Mouse (Mus musculus): Measurements from ENCODE around the gene Rwdd2a. TPM values are rescaled to one million over a fixed set of nuclear protein-coding genes. Genes with fewer than 3 reads are reported as not detected.

Gene Rwdd2a
- polyA plus RNA-seq, 1 experiment from 2014 or later = 9.0 TPM

- Histone ChIP-seq H3K9me3 (replicated peaks; ENCODE audit: control insufficient read depth, low read length) (no peaks in the 10 kb centered on the region), H3K36me3 (ENCODE audit: control insufficient read depth, insufficient read depth, low read length) (no peaks in the 10 kb centered on the region), H3K27me3 (replicated peaks; ENCODE audit: control insufficient read depth, insufficient read depth, low read length) (no peaks in the 10 kb centered on the region), H3K4me3 (ENCODE audit: low read depth, low read length) (no peak overlapping the region), H3K9ac (ENCODE audit: low read length) (no peak overlapping the region), H3K4me2 (ENCODE audit: low read length) (no peak overlapping the region), H3K4me1 (ENCODE audit: control insufficient read depth, insufficient read depth, low read length) (no peaks in the 10 kb centered on the region), H3K27ac (ENCODE audit: low read depth, low read length) (no peak overlapping the region)
- no peak for ATAC-seq
- WGBS = 93% methylated on average over 6 of the region's 6 CpGs
- no peak for DNase-seq (ENCODE audit: low spot score)
Measured at GRCm38 (mm10) chr9:86605776-86606175, 34.0 kb downstream of the Rwdd2a start.

GRCm38 (mm10) chr9:86612091-86612490 is 40.3 kb downstream of the Rwdd2a start:
- Histone ChIP-seq H3K9me3 (replicated peaks; ENCODE audit: control insufficient read depth, low read length) (no peaks in the 10 kb centered on the region), H3K36me3 (ENCODE audit: control insufficient read depth, insufficient read depth, low read length) (no peaks in the 10 kb centered on the region), H3K27ac (ENCODE audit: low read depth, low read length) (no peak overlapping the region), H3K9ac (ENCODE audit: low read length) (no peak overlapping the region), H3K27me3 (replicated peaks; ENCODE audit: control insufficient read depth, insufficient read depth, low read length) (no peaks in the 10 kb centered on the region), H3K4me2 (ENCODE audit: low read length) (no peak overlapping the region), H3K4me3 (ENCODE audit: low read depth, low read length) (no peak overlapping the region), H3K4me1 (ENCODE audit: control insufficient read depth, insufficient read depth, low read length) (no peaks in the 10 kb centered on the region)
- WGBS = 91% methylated on average over 4 of the region's 4 CpGs
- ATAC-seq (no peak), DNase-seq (ENCODE audit: low spot score) (no peak)

- Histone ChIP-seq H3K27me3 (replicated peaks; ENCODE audit: control insufficient read depth, insufficient read depth, low read length) (no peaks in the 10 kb centered on the region), H3K4me1 (ENCODE audit: control insufficient read depth, insufficient read depth, low read length) (no peaks in the 10 kb centered on the region), H3K9ac (ENCODE audit: low read length) (no peak overlapping the region), H3K36me3 (ENCODE audit: control insufficient read depth, insufficient read depth, low read length) (no peaks in the 10 kb centered on the region), H3K27ac (ENCODE audit: low read depth, low read length) (no peak overlapping the region), H3K9me3 (replicated peaks; ENCODE audit: control insufficient read depth, low read length) (no peaks in the 10 kb centered on the region), H3K4me3 (ENCODE audit: low read depth, low read length) (no peak overlapping the region), H3K4me2 (ENCODE audit: low read length) (no peak overlapping the region)
- WGBS = 82% methylated on average over 1 of the region's 1 CpGs
- no peak for DNase-seq (ENCODE audit: low spot score)
- ATAC-seq = no peak
Measured at GRCm38 (mm10) chr9:86615765-86616164, 44.0 kb downstream of the Rwdd2a start.

DNA sequence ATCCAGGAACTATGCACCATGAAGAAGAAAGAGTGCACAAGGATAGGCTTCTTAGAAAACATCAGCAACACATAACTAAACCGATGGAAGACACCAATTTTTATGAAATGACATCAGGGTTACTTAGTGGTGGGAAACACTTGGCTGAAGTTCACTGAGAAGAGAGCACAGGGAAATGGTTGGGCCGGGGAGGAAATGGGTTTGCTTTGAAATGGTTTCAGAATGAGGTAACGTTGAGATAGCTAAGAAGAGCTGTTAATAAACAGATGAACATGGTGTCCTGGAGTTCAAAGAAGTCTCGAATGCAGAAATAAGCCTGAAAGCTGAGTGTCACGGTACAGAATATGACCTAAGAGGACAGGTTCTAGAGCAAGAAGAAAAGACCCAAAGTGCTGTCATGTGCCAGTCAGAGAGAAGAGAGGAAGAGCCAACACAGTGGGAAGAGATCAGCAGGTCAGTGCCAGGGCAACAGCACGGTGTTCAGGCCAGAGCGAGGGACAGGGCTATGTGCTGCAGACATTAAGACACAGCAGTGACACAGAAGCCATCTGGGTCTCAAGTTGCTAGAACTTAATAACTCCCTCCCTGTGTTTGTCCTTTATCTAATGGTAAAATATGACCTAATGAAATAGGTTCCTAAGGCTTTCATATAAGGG is 46.2 kb downstream of the Rwdd2a start:
- no peaks in the 10 kb centered on the region for H3K9me3 ChIP-seq (replicated peaks; ENCODE audit: control insufficient read depth, low read length)
- no peaks in the 10 kb centered on the region for H3K27me3 ChIP-seq (replicated peaks; ENCODE audit: control insufficient read depth, insufficient read depth, low read length)
- no peaks in the 10 kb centered on the region for H3K36me3 ChIP-seq (ENCODE audit: control insufficient read depth, insufficient read depth, low read length)
- H3K27ac ChIP-seq (ENCODE audit: low read depth, low read length) = no peak overlapping the region
- no peak overlapping the region for H3K9ac ChIP-seq (ENCODE audit: low read length)
- no peak for ATAC-seq
- H3K4me1 ChIP-seq (ENCODE audit: control insufficient read depth, insufficient read depth, low read length) = no peaks in the 10 kb centered on the region
- no peak overlapping the region for H3K4me3 ChIP-seq (ENCODE audit: low read depth, low read length)
- H3K4me2 ChIP-seq (ENCODE audit: low read length) = no peak overlapping the region
- WGBS = 83% methylated on average over 7 of the region's 7 CpGs
- no peak for DNase-seq (ENCODE audit: low spot score)

- Histone ChIP-seq H3K27ac (ENCODE audit: low read depth, low read length) (no peak overlapping the region), H3K4me2 (ENCODE audit: low read length) (no peak overlapping the region), H3K9ac (ENCODE audit: low read length) (no peak overlapping the region), H3K9me3 (replicated peaks; ENCODE audit: control insufficient read depth, low read length) (no peaks in the 10 kb centered on the region), H3K27me3 (replicated peaks; ENCODE audit: control insufficient read depth, insufficient read depth, low read length) (no peaks in the 10 kb centered on the region), H3K36me3 (ENCODE audit: control insufficient read depth, insufficient read depth, low read length) (no peaks in the 10 kb centered on the region), H3K4me3 (ENCODE audit: low read depth, low read length) (no peak overlapping the region), H3K4me1 (ENCODE audit: control insufficient read depth, insufficient read depth, low read length) (no peaks in the 10 kb centered on the region)
- ATAC-seq (no peak), DNase-seq (ENCODE audit: low spot score) (no peak)
- WGBS = 60% methylated on average over 10 of the region's 10 CpGs
Measured at GRCm38 (mm10) chr9:86619341-86620139, 47.7 kb downstream of the Rwdd2a start.

GRCm38 (mm10) chr9:86622062-86622461 is 50.3 kb downstream of the Rwdd2a start:
- Histone ChIP-seq H3K36me3 (ENCODE audit: control insufficient read depth, insufficient read depth, low read length) (no peaks in the 10 kb centered on the region), H3K4me3 (ENCODE audit: low read depth, low read length) (no peak overlapping the region), H3K27ac (ENCODE audit: low read depth, low read length) (no peak overlapping the region), H3K4me1 (ENCODE audit: control insufficient read depth, insufficient read depth, low read length) (no peaks in the 10 kb centered on the region), H3K9me3 (replicated peaks; ENCODE audit: control insufficient read depth, low read length) (no peaks in the 10 kb centered on the region), H3K4me2 (ENCODE audit: low read length) (no peak overlapping the region), H3K9ac (ENCODE audit: low read length) (no peak overlapping the region), H3K27me3 (replicated peaks; ENCODE audit: control insufficient read depth, insufficient read depth, low read length) (no peaks in the 10 kb centered on the region)
- DNase-seq (ENCODE audit: low spot score) = no peak
- ATAC-seq = no peak
- WGBS = 35% methylated on average over 2 of the region's 2 CpGs

DNA sequence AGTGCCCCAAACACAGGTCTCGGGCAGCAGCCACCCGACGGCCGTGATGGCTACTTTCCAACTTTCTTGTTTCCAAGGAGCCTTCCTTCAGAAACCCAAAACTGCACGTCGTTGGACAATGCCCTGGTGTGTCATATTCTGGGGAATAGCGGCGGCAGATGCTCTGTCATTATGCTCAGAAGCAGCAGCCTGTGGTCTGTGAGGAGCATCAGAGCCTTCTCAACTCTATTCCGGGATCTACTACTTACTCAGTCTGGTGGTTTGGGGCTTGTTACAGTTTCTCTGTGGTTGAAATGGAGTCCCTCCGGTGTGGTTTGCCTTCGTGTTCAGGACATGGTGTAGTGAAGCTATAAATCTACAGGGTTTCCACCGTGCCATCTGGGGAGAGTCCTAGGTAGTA is 52.2 kb downstream of the Rwdd2a start:
- H3K27me3 ChIP-seq (replicated peaks; ENCODE audit: control insufficient read depth, insufficient read depth, low read length) = no peaks in the 10 kb centered on the region
- DNase-seq (ENCODE audit: low spot score) = no peak
- no peaks in the 10 kb centered on the region for H3K36me3 ChIP-seq (ENCODE audit: control insufficient read depth, insufficient read depth, low read length)
- no peak overlapping the region for H3K4me2 ChIP-seq (ENCODE audit: low read length)
- no peak overlapping the region for H3K4me3 ChIP-seq (ENCODE audit: low read depth, low read length)
- no peaks in the 10 kb centered on the region for H3K9me3 ChIP-seq (replicated peaks; ENCODE audit: control insufficient read depth, low read length)
- ATAC-seq = no peak
- no peaks in the 10 kb centered on the region for H3K4me1 ChIP-seq (ENCODE audit: control insufficient read depth, insufficient read depth, low read length)
- WGBS = 85% methylated on average over 12 of the region's 12 CpGs
- H3K27ac ChIP-seq (ENCODE audit: low read depth, low read length) = no peak overlapping the region
- no peak overlapping the region for H3K9ac ChIP-seq (ENCODE audit: low read length)

Measured in forebrain, embryonic 14.5 days (tissue).